Mouse (Mus musculus) lung, postnatal 0 days (tissue): ENCODE measurements around the gene Rubcnl.

ENCODE experiments used
- CTCF ChIP-seq: IDR thresholded peaks from 2 replicates; pipeline ENCODE4 v1.5.1; 2016; ENCODE audit warnings: antibody characterized with exemption, mild to moderate bottlenecking
- EP300 ChIP-seq: IDR thresholded peaks from 2 replicates; pipeline ENCODE4 v1.6.1; 2016; ENCODE audit warnings: antibody characterized with exemption, mild to moderate bottlenecking, control low read depth

- TF ChIP-seq EP300 (no peak), CTCF (peak; percentile 47)
Measured at GRCm38 (mm10) chr14:75035431-75035830, 19.6 kb downstream of the Rubcnl start.
